Mouse (Mus musculus) lung, embryonic 16.5 days (tissue): ENCODE results near the gene Limk1. TPM values are rescaled to one million over a fixed set of nuclear protein-coding genes. Genes with fewer than 3 reads are reported as not detected.

ENCODE experiments used
- ATAC-seq: fragments of 200-750 bp; cut with Nextera tagmentation; 2 replicates; pipeline ENCODE4 v1.8.0; 2017; ENCODE audit warnings: low read depth, mild to moderate bottlenecking, moderate library complexity
- H3K27ac ChIP-seq: fragments of 300-500 bp; sonication (generic); 2 replicates; pipeline ENCODE4 v1.5.1; 2014; ENCODE audit warnings: mild to moderate bottlenecking, control low read depth, low read length
- H3K27me3 ChIP-seq: fragments of 300-500 bp; sonication (generic); 2 replicates; pipeline ENCODE4 v1.6.1; 2014; ENCODE audit warnings: low read depth, low read length, mixed read lengths; ENCODE audit not compliant: control insufficient read depth, insufficient read depth
- H3K36me3 ChIP-seq: fragments of 300-500 bp; sonication (generic); 2 replicates; pipeline ENCODE4 v1.6.1; 2014; ENCODE audit warnings: low read length; ENCODE audit not compliant: control insufficient read depth, insufficient read depth
- H3K4me1 ChIP-seq: fragments of 300-500 bp; sonication (generic); replicated peaks from 2 replicates; pipeline ENCODE4 v1.6.1; 2014; ENCODE audit warnings: low read length, mixed read lengths; ENCODE audit not compliant: control insufficient read depth, insufficient read depth
- H3K4me2 ChIP-seq: fragments of 300-500 bp; sonication (generic); 2 replicates; pipeline ENCODE4 v1.6.1; 2014; ENCODE audit warnings: low read depth, low read length, control low read depth
- H3K4me3 ChIP-seq: fragments of 300-500 bp; sonication (generic); 2 replicates; pipeline ENCODE4 v1.5.1; 2014; ENCODE audit warnings: mild to moderate bottlenecking, low read length, control low read depth
- H3K9ac ChIP-seq: fragments of 300-500 bp; sonication (generic); 2 replicates; pipeline ENCODE4 v1.6.1; 2014; ENCODE audit warnings: low read length, control low read depth
- H3K9me3 ChIP-seq: fragments of 300-500 bp; sonication (generic); 2 replicates; pipeline ENCODE4 v1.6.1; 2016; ENCODE audit warnings: low read length; ENCODE audit not compliant: control insufficient read depth
- WGBS: fragments of 180-500 bp; shearing (Covaris S2); extraction: QIAGEN DNeasy Blood & Tissue Kit; methylation state at CpG from one replicate; pipeline ENCODE4 v1.1.7; 2014; 5-methylcytosine and 5-hydroxymethylcytosine counted together
- polyA plus RNA-seq: library from polyadenylated mRNA; unstranded; fragments of >200 nt; fragmentation: Nextera tagmentation; extraction: Ambion mirVana; gene quantifications from 2 replicates; pipeline ENCODE4 v1.2.1, GENCODE M21; 2015

The Limk1 gene
- polyA plus RNA-seq: 8.3 and 9.1 TPM in 2 replicates

GRCm38 (mm10) chr5:134688086-134688717 lies at the start of gene Limk1:
Gene Limk1 (minus strand): TSS chr5:134688598.
- no peaks in the 10 kb centered on the region for H3K27me3 ChIP-seq
- H3K4me3 ChIP-seq: peak within 1 kb of the TSS; percentile 73
- H3K27ac ChIP-seq: peak within 1 kb of the TSS; percentile 70
- under 1% methylated on average over 57 of the region's 69 CpGs for WGBS
- H3K4me2 ChIP-seq: peak within 1 kb of the TSS; percentile 89
- H3K4me1 ChIP-seq: peaks cover 14% of the 10 kb centered on the region
- no peaks in the 10 kb centered on the region for H3K9me3 ChIP-seq
- peak within 1 kb of the TSS; percentile 79 for H3K9ac ChIP-seq
- peak; percentile 4 for ATAC-seq
- H3K36me3 ChIP-seq: peaks cover 2% of the 10 kb centered on the region; the same call in 1 of the 2 replicates

GRCm38 (mm10) chr5:134734920-134735319 lies 46.5 kb upstream of the Limk1 start:
- Histone ChIP-seq H3K36me3 (peaks cover 2% of the 10 kb centered on the region; the same call in 1 of the 2 replicates), H3K27me3 (no peaks in the 10 kb centered on the region), H3K4me2 (no peak overlapping the region), H3K27ac (no peak overlapping the region), H3K9me3 (no peaks in the 10 kb centered on the region), H3K4me3 (no peak overlapping the region), H3K9ac (no peak overlapping the region), H3K4me1 (no peaks in the 10 kb centered on the region)
- peak; percentile 19; the same call in 1 of the 2 replicates for ATAC-seq
- WGBS: 69% methylated on average over 2 of the region's 2 CpGs

DNA sequence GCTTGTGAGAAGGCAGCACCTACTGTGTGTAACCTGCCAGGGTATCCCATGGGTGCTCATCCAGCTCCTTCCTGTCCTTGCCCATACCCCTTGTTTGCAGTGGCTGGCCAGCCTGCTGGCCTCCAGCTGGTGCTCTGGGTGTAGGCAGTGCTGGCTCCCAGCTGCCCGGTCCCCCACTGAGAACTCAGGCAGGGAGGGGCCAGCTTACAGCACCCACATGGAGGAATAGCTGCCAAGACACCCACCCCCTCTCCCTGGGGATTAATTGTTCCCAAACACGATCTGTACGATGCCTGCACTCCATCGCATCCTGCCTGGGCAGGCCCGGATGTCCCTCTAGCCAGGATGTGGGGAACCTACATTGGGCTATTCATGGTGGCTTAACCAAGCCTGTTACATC lies 45.7 kb upstream of the Limk1 start:
- WGBS: 56% methylated on average over 5 of the region's 5 CpGs
- H3K27ac ChIP-seq: no peak overlapping the region
- no peak overlapping the region for H3K9ac ChIP-seq
- ATAC-seq: no peak
- peaks cover 2% of the 10 kb centered on the region; the same call in 1 of the 2 replicates for H3K36me3 ChIP-seq
- H3K4me1 ChIP-seq: no peaks in the 10 kb centered on the region
- no peaks in the 10 kb centered on the region for H3K9me3 ChIP-seq
- H3K4me3 ChIP-seq: no peak overlapping the region
- no peak overlapping the region for H3K4me2 ChIP-seq
- no peaks in the 10 kb centered on the region for H3K27me3 ChIP-seq

DNA sequence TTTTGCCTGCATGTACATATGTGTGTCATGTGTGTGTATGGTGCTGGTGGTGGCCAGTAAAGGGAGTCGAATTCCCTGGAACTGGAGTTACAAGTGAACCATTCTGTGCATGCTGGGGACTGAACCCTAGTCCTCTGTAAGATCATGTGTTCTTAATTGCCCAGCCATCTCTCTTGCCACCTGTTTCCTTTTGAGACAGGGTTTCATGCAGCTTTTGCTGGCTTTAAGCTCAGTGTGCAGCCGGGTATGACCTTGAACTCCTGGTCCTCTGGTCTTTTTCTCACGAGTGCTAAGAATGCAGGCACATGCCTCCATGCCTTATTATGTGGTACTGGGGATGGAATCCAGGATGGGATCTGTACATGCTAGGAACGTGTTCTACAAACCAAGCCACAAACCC lies 44.8 kb upstream of the Limk1 start:
- no peak overlapping the region for H3K4me3 ChIP-seq
- no peak for ATAC-seq
- no peak overlapping the region for H3K27ac ChIP-seq
- peaks cover 2% of the 10 kb centered on the region; the same call in 1 of the 2 replicates for H3K36me3 ChIP-seq
- H3K9me3 ChIP-seq: no peaks in the 10 kb centered on the region
- H3K9ac ChIP-seq: no peak overlapping the region
- no peaks in the 10 kb centered on the region for H3K4me1 ChIP-seq
- no peak overlapping the region for H3K4me2 ChIP-seq
- no peaks in the 10 kb centered on the region for H3K27me3 ChIP-seq
- WGBS: 73% methylated on average over 4 of the region's 4 CpGs

GRCm38 (mm10) chr5:134729124-134729523 lies 40.7 kb upstream of the Limk1 start:
- WGBS: 92% methylated on average over 12 of the region's 12 CpGs
- no peak for ATAC-seq
- no peaks in the 10 kb centered on the region for H3K9me3 ChIP-seq
- no peak overlapping the region for H3K9ac ChIP-seq
- H3K27me3 ChIP-seq: no peaks in the 10 kb centered on the region
- no peaks in the 10 kb centered on the region for H3K4me1 ChIP-seq
- H3K4me2 ChIP-seq: no peak overlapping the region
- H3K4me3 ChIP-seq: no peak overlapping the region
- H3K27ac ChIP-seq: no peak overlapping the region
- peaks cover 2% of the 10 kb centered on the region; the same call in 1 of the 2 replicates for H3K36me3 ChIP-seq

DNA sequence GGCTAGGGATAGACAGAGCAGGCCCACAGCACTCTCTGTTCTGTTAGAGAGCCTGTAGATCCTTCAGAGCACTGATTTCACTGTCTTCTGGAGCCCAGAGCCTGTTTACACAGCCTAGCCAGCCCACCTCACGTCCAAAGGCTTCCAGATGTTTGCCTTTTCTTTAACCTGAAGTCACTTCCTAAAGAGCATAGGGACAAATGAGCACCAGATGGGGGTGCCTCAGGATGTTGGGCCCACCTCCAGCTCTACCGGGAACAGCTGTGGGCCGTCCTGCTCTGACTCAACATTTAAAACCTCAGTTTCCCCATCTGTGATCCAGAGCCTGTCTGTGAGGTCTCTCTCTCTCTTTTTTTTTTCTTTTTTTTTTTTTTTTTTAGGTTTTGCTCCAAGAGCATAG lies 40.1 kb upstream of the Limk1 start:
- H3K4me3 ChIP-seq: no peak overlapping the region
- ATAC-seq: no peak
- H3K27ac ChIP-seq: no peak overlapping the region
- H3K36me3 ChIP-seq: no peaks in the 10 kb centered on the region
- no peaks in the 10 kb centered on the region for H3K9me3 ChIP-seq
- H3K4me1 ChIP-seq: no peaks in the 10 kb centered on the region
- H3K9ac ChIP-seq: no peak overlapping the region
- 60% methylated on average over 3 of the region's 3 CpGs for WGBS
- no peak overlapping the region for H3K4me2 ChIP-seq
- H3K27me3 ChIP-seq: no peaks in the 10 kb centered on the region

GRCm38 (mm10) chr5:134727001-134727639 lies 38.7 kb upstream of the Limk1 start:
- Histone ChIP-seq H3K4me3 (no peak overlapping the region), H3K36me3 (no peaks in the 10 kb centered on the region), H3K4me1 (no peaks in the 10 kb centered on the region), H3K27ac (no peak overlapping the region), H3K4me2 (no peak overlapping the region), H3K27me3 (no peaks in the 10 kb centered on the region), H3K9ac (no peak overlapping the region), H3K9me3 (no peaks in the 10 kb centered on the region)
- no peak for ATAC-seq
- WGBS: 77% methylated on average over 8 of the region's 8 CpGs

DNA sequence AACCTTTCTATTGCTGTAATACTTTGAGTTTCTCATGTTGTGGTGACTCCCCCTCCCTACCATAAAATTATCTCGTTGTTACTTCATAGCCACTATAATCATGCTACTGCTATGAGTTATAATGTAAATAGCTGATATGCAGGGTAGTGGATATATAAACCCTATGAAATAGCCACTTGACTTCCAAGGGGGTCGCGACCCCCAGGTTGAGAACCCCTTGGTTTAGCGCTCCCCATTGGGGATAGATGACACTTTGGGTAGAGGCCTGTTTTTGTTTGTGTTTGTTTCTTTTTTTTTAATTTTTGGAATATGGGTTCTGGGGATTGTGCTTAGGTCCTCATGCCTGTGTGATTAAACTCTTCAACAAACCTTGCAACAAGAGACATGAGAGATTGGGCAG lies 36.9 kb upstream of the Limk1 start:
- ATAC-seq: no peak
- Histone ChIP-seq H3K9me3 (no peaks in the 10 kb centered on the region), H3K4me3 (no peak overlapping the region), H3K27me3 (no peaks in the 10 kb centered on the region), H3K4me2 (no peak overlapping the region), H3K4me1 (no peaks in the 10 kb centered on the region), H3K9ac (no peak overlapping the region), H3K36me3 (no peaks in the 10 kb centered on the region), H3K27ac (no peak overlapping the region)
- 54% methylated on average over 4 of the region's 4 CpGs for WGBS

DNA sequence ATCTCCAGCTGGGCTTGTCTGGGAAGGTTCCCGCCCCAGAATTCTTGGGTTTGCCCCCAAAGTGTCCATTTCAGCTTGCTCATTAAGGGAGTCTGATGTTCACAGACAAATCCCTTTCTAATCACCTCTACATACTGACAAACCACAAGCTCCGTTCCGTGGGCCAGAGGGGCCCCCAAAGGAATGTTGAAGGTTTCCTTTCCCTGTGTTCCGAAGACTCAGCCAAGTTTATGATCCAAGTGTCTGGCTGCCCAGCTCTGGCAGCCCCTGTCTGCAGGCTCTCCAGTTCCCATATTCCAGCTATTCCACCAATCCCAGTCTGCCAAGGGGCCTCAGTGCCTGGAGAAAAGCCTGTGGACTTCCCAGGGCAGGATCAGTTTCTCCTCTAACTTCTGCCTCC lies 31.7 kb upstream of the Limk1 start:
- no peaks in the 10 kb centered on the region for H3K4me1 ChIP-seq
- H3K9ac ChIP-seq: no peak overlapping the region
- no peaks in the 10 kb centered on the region for H3K9me3 ChIP-seq
- H3K4me2 ChIP-seq: no peak overlapping the region
- 28% methylated on average over 4 of the region's 4 CpGs for WGBS
- 0 out of 2 replicates have a peak, but pooled peaks have one; percentile 8 for ATAC-seq
- no peak overlapping the region for H3K27ac ChIP-seq
- no peak overlapping the region for H3K4me3 ChIP-seq
- H3K27me3 ChIP-seq: no peaks in the 10 kb centered on the region
- peaks cover 5% of the 10 kb centered on the region; the same call in 1 of the 2 replicates for H3K36me3 ChIP-seq
